Mouse (Mus musculus): ENCODE results near the gene Phf2. TPM values are rescaled to one million over a fixed set of nuclear protein-coding genes. Genes with fewer than 3 reads are reported as not detected.
"Not testable (repeated sequence)": the region's sequence is repeated elsewhere in the genome, so short reads cannot be mapped to it uniquely, and the experiment has no call there.

The Phf2 gene
- polyA plus RNA-seq, 1 experiment from 2014 or later, result 1.6 TPM

GRCm38 (mm10) chr13:48822871-48823270 is 48.0 kb downstream of the Phf2 start:
- no peaks in the 10 kb centered on the region for H3K4me1 ChIP-seq (ENCODE audit: insufficient read depth)
- H3K27ac ChIP-seq (ENCODE audit: low read depth), result no peak overlapping the region
- H3K36me3 ChIP-seq (replicated peaks; ENCODE audit: insufficient read depth, low read length), result peaks cover 72% of the 10 kb centered on the region
- DNase-seq, result no peak
- H3K9me3 ChIP-seq (ENCODE audit: low read length), result no peaks in the 10 kb centered on the region
- H3K4me3 ChIP-seq (ENCODE audit: low read depth, low read length), result no peak overlapping the region
- ATAC-seq, result no peak
- WGBS (ENCODE audit: insufficient replicate concordance), result 81% methylated on average over 9 of the region's 9 CpGs
- TF ChIP-seq CTCF (IDR thresholded peaks at IDR 0.05; ENCODE audit: low read depth) (no peak), EP300 (IDR thresholded peaks at IDR 0.05; ENCODE audit: low read depth) (no peak)
- H3K9ac ChIP-seq (replicated peaks), result no peak overlapping the region
- no peaks in the 10 kb centered on the region for H3K27me3 ChIP-seq (ENCODE audit: insufficient read depth, low read length)
- no peak overlapping the region for H3K4me2 ChIP-seq (ENCODE audit: low read depth, low read length)

- peaks cover 72% of the 10 kb centered on the region for H3K36me3 ChIP-seq (replicated peaks; ENCODE audit: insufficient read depth, low read length)
- ATAC-seq (no peak), DNase-seq (no peak)
- no peaks in the 10 kb centered on the region for H3K9me3 ChIP-seq (ENCODE audit: low read length)
- TF ChIP-seq EP300 (IDR thresholded peaks at IDR 0.05; ENCODE audit: low read depth), result no peak
- H3K4me1 ChIP-seq (ENCODE audit: insufficient read depth), result no peaks in the 10 kb centered on the region
- H3K9ac ChIP-seq (replicated peaks), result no peak overlapping the region
- no peaks in the 10 kb centered on the region for H3K27me3 ChIP-seq (ENCODE audit: insufficient read depth, low read length)
- 85% methylated on average over 10 of the region's 10 CpGs for WGBS (ENCODE audit: insufficient replicate concordance)
- no peak overlapping the region for H3K4me2 ChIP-seq (ENCODE audit: low read depth, low read length)
- no peak overlapping the region for H3K4me3 ChIP-seq (ENCODE audit: low read depth, low read length)
- H3K27ac ChIP-seq (ENCODE audit: low read depth), result no peak overlapping the region
These were observed 48.6 kb downstream of the Phf2 start for GRCm38 (mm10) chr13:48822288-48822687.

DNA sequence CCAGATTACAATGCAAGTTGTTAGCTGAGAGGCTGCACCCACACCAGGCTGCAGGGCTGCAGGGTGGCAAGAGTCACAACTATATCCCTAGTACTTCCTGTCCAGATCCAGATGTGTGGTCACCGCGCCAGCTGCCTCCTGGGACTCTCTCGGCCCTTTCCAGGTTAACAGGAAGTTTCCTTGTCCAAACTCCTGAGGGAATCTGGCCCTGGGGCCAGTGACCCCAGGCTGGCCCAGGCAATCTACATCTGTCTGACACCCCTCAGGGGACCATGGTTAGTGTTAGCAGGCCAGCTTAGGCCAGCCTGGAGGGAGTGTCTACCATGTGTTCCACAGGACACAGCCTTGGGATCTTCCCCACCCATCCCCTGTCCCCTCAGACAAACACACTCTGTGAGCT is 51.8 kb downstream of the Phf2 start:
- Histone ChIP-seq H3K4me3 (ENCODE audit: low read depth, low read length) (no peak overlapping the region), H3K9me3 (ENCODE audit: low read length) (no peaks in the 10 kb centered on the region), H3K27ac (ENCODE audit: low read depth) (no peak overlapping the region), H3K4me1 (ENCODE audit: insufficient read depth) (no peaks in the 10 kb centered on the region), H3K4me2 (ENCODE audit: low read depth, low read length) (no peak overlapping the region), H3K9ac (replicated peaks) (no peak overlapping the region), H3K36me3 (replicated peaks; ENCODE audit: insufficient read depth, low read length) (peaks cover 72% of the 10 kb centered on the region), H3K27me3 (ENCODE audit: insufficient read depth, low read length) (no peaks in the 10 kb centered on the region)
- TF ChIP-seq EP300 (IDR thresholded peaks at IDR 0.05; ENCODE audit: low read depth) (no peak), CTCF (IDR thresholded peaks at IDR 0.05; ENCODE audit: low read depth) (no peak)
- DNase-seq (no peak), ATAC-seq (no peak)
- WGBS (ENCODE audit: insufficient replicate concordance), result 79% methylated on average over 3 of the region's 3 CpGs

GRCm38 (mm10) chr13:48814406-48814805 is 56.5 kb downstream of the Phf2 start:
- Histone ChIP-seq H3K9ac (replicated peaks) (no peak overlapping the region), H3K9me3 (ENCODE audit: low read length) (no peaks in the 10 kb centered on the region), H3K27ac (ENCODE audit: low read depth) (no peak overlapping the region), H3K27me3 (ENCODE audit: insufficient read depth, low read length) (no peaks in the 10 kb centered on the region), H3K36me3 (replicated peaks; ENCODE audit: insufficient read depth, low read length) (peaks cover 63% of the 10 kb centered on the region), H3K4me1 (ENCODE audit: insufficient read depth) (no peaks in the 10 kb centered on the region), H3K4me2 (ENCODE audit: low read depth, low read length) (no peak overlapping the region), H3K4me3 (ENCODE audit: low read depth, low read length) (no peak overlapping the region)
- DNase-seq (no peak), ATAC-seq (no peak)
- WGBS (ENCODE audit: insufficient replicate concordance), result 75% methylated on average over 1 of the region's 1 CpGs
- no peak for TF ChIP-seq CTCF (IDR thresholded peaks at IDR 0.05; ENCODE audit: low read depth)
- TF ChIP-seq EP300 (IDR thresholded peaks at IDR 0.05; ENCODE audit: low read depth), result no peak

GRCm38 (mm10) chr13:48810991-48811390 is 59.9 kb downstream of the Phf2 start:
- Histone ChIP-seq H3K36me3 (replicated peaks; ENCODE audit: insufficient read depth, low read length) (peaks cover 50% of the 10 kb centered on the region), H3K27ac (ENCODE audit: low read depth) (no peak overlapping the region), H3K4me1 (ENCODE audit: insufficient read depth) (no peaks in the 10 kb centered on the region), H3K27me3 (ENCODE audit: insufficient read depth, low read length) (no peaks in the 10 kb centered on the region), H3K4me2 (ENCODE audit: low read depth, low read length) (no peak overlapping the region), H3K4me3 (ENCODE audit: low read depth, low read length) (no peak overlapping the region), H3K9me3 (ENCODE audit: low read length) (no peaks in the 10 kb centered on the region), H3K9ac (replicated peaks) (no peak overlapping the region)
- 83% methylated on average over 9 of the region's 9 CpGs for WGBS (ENCODE audit: insufficient replicate concordance)
- TF ChIP-seq CTCF (IDR thresholded peaks at IDR 0.05; ENCODE audit: low read depth) (no peak), EP300 (IDR thresholded peaks at IDR 0.05; ENCODE audit: low read depth) (no peak)
- no peak for ATAC-seq
- no peak for DNase-seq

- TF ChIP-seq CTCF (IDR thresholded peaks at IDR 0.05; ENCODE audit: low read depth), result peak; percentile 13; the same call in 1 of the 2 replicates
- TF ChIP-seq EP300 (IDR thresholded peaks at IDR 0.05; ENCODE audit: low read depth), result no peak
- no peaks in the 10 kb centered on the region for H3K27me3 ChIP-seq (ENCODE audit: insufficient read depth, low read length)
- no peak overlapping the region for H3K4me3 ChIP-seq (ENCODE audit: low read depth, low read length)
- H3K36me3 ChIP-seq (replicated peaks; ENCODE audit: insufficient read depth, low read length), result peaks cover 49% of the 10 kb centered on the region
- DNase-seq, result no peak
- H3K4me1 ChIP-seq (ENCODE audit: insufficient read depth), result no peaks in the 10 kb centered on the region
- WGBS (ENCODE audit: insufficient replicate concordance), result 76% methylated on average over 7 of the region's 7 CpGs
- no peak overlapping the region for H3K9ac ChIP-seq (replicated peaks)
- no peaks in the 10 kb centered on the region for H3K9me3 ChIP-seq (ENCODE audit: low read length)
- no peak overlapping the region for H3K4me2 ChIP-seq (ENCODE audit: low read depth, low read length)
- no peak for ATAC-seq
- no peak overlapping the region for H3K27ac ChIP-seq (ENCODE audit: low read depth)
These were observed 60.6 kb downstream of the Phf2 start for GRCm38 (mm10) chr13:48810274-48810823.

DNA sequence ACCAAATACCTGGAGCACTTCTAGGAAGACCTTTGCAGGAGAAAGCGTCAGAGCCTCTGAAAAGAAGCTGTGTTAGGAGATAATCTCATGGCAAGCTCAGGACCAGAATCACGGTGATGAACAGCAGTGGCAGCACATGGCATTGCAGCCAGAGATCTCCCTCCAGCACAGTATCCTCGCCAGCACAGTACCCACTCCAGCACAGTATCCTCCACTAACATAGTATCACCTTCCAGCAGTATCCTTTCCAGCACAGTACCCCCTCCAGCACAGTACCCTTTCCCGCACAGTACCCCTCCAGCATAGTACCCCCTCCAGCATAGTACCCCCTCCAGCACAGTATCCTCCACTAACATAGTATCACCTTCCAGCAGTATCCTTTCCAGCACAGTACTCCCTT is 61.3 kb downstream of the Phf2 start:
- 84% methylated on average over 4 of the region's 4 CpGs for WGBS (ENCODE audit: insufficient replicate concordance)

More for the DNA sequence above, 61.3 kb downstream of the Phf2 start:
- H3K4me2 ChIP-seq (ENCODE audit: low read depth, low read length); H3K9ac ChIP-seq (replicated peaks); H3K4me1 ChIP-seq (ENCODE audit: insufficient read depth); H3K4me3 ChIP-seq (ENCODE audit: low read depth, low read length); DNase-seq; H3K27me3 ChIP-seq (ENCODE audit: insufficient read depth, low read length); ATAC-seq; H3K9me3 ChIP-seq (ENCODE audit: low read length); H3K27ac ChIP-seq (ENCODE audit: low read depth): not testable (repeated sequence)
- H3K36me3 ChIP-seq (replicated peaks; ENCODE audit: insufficient read depth, low read length), result peaks cover 42% of the 10 kb centered on the region
